20 mouse cellular contexts compared by ENCODE assay signal in the genomic region with DNA sequence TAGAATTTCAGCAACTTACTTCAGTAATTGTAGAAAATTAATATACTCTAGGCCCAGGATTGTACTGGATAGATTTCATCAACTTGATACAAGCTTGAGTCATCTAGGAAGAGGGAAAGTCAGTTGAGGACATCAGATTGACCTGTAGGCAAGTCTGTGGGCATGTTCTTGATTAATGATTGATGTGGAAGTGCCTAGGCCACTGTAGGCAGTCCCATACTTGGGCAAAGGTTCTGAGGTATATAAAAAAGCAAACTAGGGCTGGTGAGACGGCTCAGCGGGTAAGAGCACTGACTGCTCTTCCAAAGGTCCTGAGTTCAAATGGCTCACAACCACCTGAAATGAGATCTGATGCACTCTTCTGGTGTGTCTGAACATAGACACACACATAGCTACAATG. TPM values are rescaled to one million over a fixed set of nuclear protein-coding genes. Genes with fewer than 3 reads are reported as not detected.
A peak's percentile ranks its signal among the peaks of the same experiment; 100 is the strongest.
DNase-seq lines count a peak whose midpoint lies in the region; ATAC-seq lines count a peak whose summit lies in the region.
"Had no signal": no experiment of that assay in that cellular context is flagged by ENCODE, and none has a peak within 500 bp of the region (broad histone marks: within the 10 kb centered on the region; RNA-seq: fewer than 3 reads in every experiment).

No protein-coding gene starts in this region.

- no peak overlapping the region for H3K9ac ChIP-seq in liver, embryonic 15.5 days
- H3K9ac ChIP-seq: embryonic facial prominence, embryonic 13.5 days; forebrain, embryonic 12.5 days; hindbrain, embryonic 15.5 days; lung, embryonic 14.5 days; midbrain, embryonic 13.5 days had no signal

- DNase-seq in liver: no peak
- DNase-seq in kidney, adult 8-10 months: peak; percentile 52 to 88
- peak; percentile 33 to 72 for DNase-seq in kidney, postnatal 25 days
- no peak for DNase-seq in thymus, postnatal 10 days (ENCODE audit: low spot score in 2 of 2)
- DNase-seq in heart, adult 9 months (ENCODE audit: low spot score in 2 of 2): no peak
- DNase-seq in adrenal gland, postnatal 25 days: no peak
- DNase-seq: adrenal gland, postnatal 14 days; cerebellum, adult 8-10 months; cerebellum, postnatal 36 days; embryo, embryonic 11 days; lung, embryonic 14.5 days had no signal

- no peak overlapping the region for H3K4me3 ChIP-seq in liver, embryonic 15.5 days (replicated peaks)
- H3K4me3 ChIP-seq: embryonic facial prominence, embryonic 13.5 days; erythroblast, embryonic 14.5 days; forebrain, embryonic 12.5 days; hindbrain, embryonic 15.5 days; megakaryocyte, embryonic 14.5 days; midbrain, embryonic 13.5 days had no signal

- no peak overlapping the region for H3K4me2 ChIP-seq in liver, embryonic 15.5 days
- H3K4me2 ChIP-seq: embryonic facial prominence, embryonic 13.5 days; forebrain, embryonic 12.5 days; heart, embryonic 11.5 days; hindbrain, embryonic 15.5 days; lung, embryonic 14.5 days; midbrain, embryonic 13.5 days had no signal

- H3K9me3 ChIP-seq in liver, embryonic 15.5 days (replicated peaks): no peaks in the 10 kb centered on the region
- H3K9me3 ChIP-seq: embryonic facial prominence, embryonic 13.5 days; forebrain, embryonic 12.5 days; hindbrain, embryonic 15.5 days; megakaryocyte, embryonic 14.5 days; midbrain, embryonic 13.5 days had no signal

- H3K27ac ChIP-seq in liver, embryonic 15.5 days (replicated peaks): no peak overlapping the region
- H3K27ac ChIP-seq: embryonic facial prominence, embryonic 13.5 days; forebrain, embryonic 12.5 days; hindbrain, embryonic 15.5 days; midbrain, embryonic 13.5 days; stomach, postnatal 0 days had no signal

- 54% methylated on average over 2 of the region's 2 CpGs for WGBS in liver, embryonic 15.5 days (ENCODE audit: insufficient replicate concordance)

- peaks cover 5% of the 10 kb centered on the region; the same call in 1 of the 2 replicates for H3K4me1 ChIP-seq in liver, embryonic 15.5 days (replicated peaks)
- H3K4me1 ChIP-seq: embryonic facial prominence, embryonic 13.5 days; forebrain, embryonic 12.5 days; hindbrain, embryonic 15.5 days; midbrain, embryonic 13.5 days had no signal

- no peaks in the 10 kb centered on the region for H3K27me3 ChIP-seq in liver, embryonic 15.5 days
- H3K27me3 ChIP-seq: embryonic facial prominence, embryonic 13.5 days; forebrain, embryonic 12.5 days; hindbrain, embryonic 15.5 days; megakaryocyte, embryonic 14.5 days; midbrain, embryonic 13.5 days had no signal

- H3K36me3 ChIP-seq in liver, embryonic 15.5 days (replicated peaks): no peaks in the 10 kb centered on the region
- H3K36me3 ChIP-seq: embryonic facial prominence, embryonic 13.5 days; forebrain, embryonic 12.5 days; hindbrain, embryonic 15.5 days; midbrain, embryonic 13.5 days had no signal

- peak; percentile 47; the same call in 1 of the 2 replicates for ATAC-seq in liver, embryonic 15.5 days (ENCODE audit: insufficient read depth)
- ATAC-seq: midbrain, embryonic 13.5 days had no signal

RNA-seq across cellular contexts. Expression of a gene that starts 12.7 kb away (rescaled TPM):
- polyA plus RNA-seq in liver, embryonic 15.5 days (2015; fragmentation: Nextera tagmentation; extraction: Ambion mirVana): 62.3 and 67.5 TPM in 2 replicates
- total RNA-seq in adrenal gland, postnatal 25 days (2021): 140 and 166 TPM in 2 replicates

Comparison
In these comparisons a context has a peak if more than half of its experiments do, and no peak if none do; other contexts are left out.
1. DNase-seq: peak in kidney, adult 8-10 months (2 of 2) and kidney, postnatal 25 days (2 of 2); none in liver (single experiment), thymus, postnatal 10 days (0 of 2), heart, adult 9 months (0 of 2) and adrenal gland, postnatal 25 days (single experiment).